Mouse (Mus musculus): ENCODE measurements at regions not wholly inside any gene's neighbourhood (a gene's known extent, or its start where the extent isn't known, plus 50 kb on each side); places are given as distances from the start of the nearest gene placed in this dataset.

DNA sequence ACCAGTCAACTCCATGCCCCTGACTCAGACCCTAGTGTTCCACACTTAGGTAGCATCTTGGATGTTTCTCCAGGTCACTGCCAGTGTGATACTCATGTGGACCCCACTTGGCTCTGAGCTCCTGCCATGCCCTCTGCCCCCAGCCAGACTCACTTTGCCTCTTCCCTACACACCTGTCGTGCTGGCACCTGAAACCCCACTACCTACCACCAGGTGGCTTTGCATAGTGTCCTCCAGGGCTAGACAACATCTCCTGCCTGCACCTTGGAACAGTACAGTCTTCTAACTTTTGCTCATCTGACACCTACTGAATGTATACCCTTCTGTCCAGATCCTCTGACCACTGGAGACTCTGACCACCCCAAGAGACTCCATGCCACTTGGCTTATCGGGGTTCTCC lies 80.6 kb downstream of the Fam53a start:
- ATAC-seq (ENCODE audit: low read depth) = no peak
- Histone ChIP-seq H3K27me3 (replicated peaks; ENCODE audit: control insufficient read depth, insufficient read depth, low read length) (no peaks in the 10 kb centered on the region), H3K4me2 (ENCODE audit: low read depth, low read length) (no peak overlapping the region), H3K27ac (replicated peaks; ENCODE audit: low read depth, low read length) (no peak overlapping the region), H3K4me3 (ENCODE audit: low read depth, low read length) (no peak overlapping the region), H3K36me3 (ENCODE audit: control insufficient read depth, insufficient read depth, low read length) (no peaks in the 10 kb centered on the region), H3K9me3 (ENCODE audit: control insufficient read depth, low read length) (no peaks in the 10 kb centered on the region), H3K9ac (ENCODE audit: low read depth, low read length) (no peak overlapping the region), H3K4me1 (ENCODE audit: control insufficient read depth, insufficient read depth, low read length) (no peaks in the 10 kb centered on the region)
- DNase-seq (ENCODE audit: low spot score) = no peak
- WGBS = 65% methylated on average over 2 of the region's 2 CpGs

- Histone ChIP-seq H3K27me3 (replicated peaks; ENCODE audit: control insufficient read depth, insufficient read depth, low read length) (peaks cover 41% of the 10 kb centered on the region), H3K4me1 (ENCODE audit: control insufficient read depth, insufficient read depth, low read length) (no peaks in the 10 kb centered on the region), H3K4me2 (ENCODE audit: low read depth, low read length) (no peak overlapping the region), H3K9me3 (ENCODE audit: control insufficient read depth, low read length) (no peaks in the 10 kb centered on the region), H3K36me3 (ENCODE audit: control insufficient read depth, insufficient read depth, low read length) (no peaks in the 10 kb centered on the region), H3K9ac (ENCODE audit: low read depth, low read length) (no peak overlapping the region), H3K27ac (replicated peaks; ENCODE audit: low read depth, low read length) (no peak overlapping the region), H3K4me3 (ENCODE audit: low read depth, low read length) (no peak overlapping the region)
- ATAC-seq (ENCODE audit: low read depth) (peak; percentile 71; the same call in 1 of the 2 replicates), DNase-seq (ENCODE audit: low spot score) (peak; percentile 39)
- 26% methylated on average over 5 of the region's 5 CpGs for WGBS
Observed at GRCm38 (mm10) chr5:33543372-33543771, 86.1 kb downstream of the Fam53a start.

- WGBS = 92% methylated on average over 3 of the region's 3 CpGs
- Histone ChIP-seq H3K4me1 (ENCODE audit: control insufficient read depth, insufficient read depth, low read length) (no peaks in the 10 kb centered on the region), H3K9me3 (ENCODE audit: control insufficient read depth, low read length) (no peaks in the 10 kb centered on the region), H3K27me3 (replicated peaks; ENCODE audit: control insufficient read depth, insufficient read depth, low read length) (peaks cover 47% of the 10 kb centered on the region), H3K27ac (replicated peaks; ENCODE audit: low read depth, low read length) (no peak overlapping the region), H3K4me3 (ENCODE audit: low read depth, low read length) (no peak overlapping the region), H3K36me3 (ENCODE audit: control insufficient read depth, insufficient read depth, low read length) (no peaks in the 10 kb centered on the region), H3K4me2 (ENCODE audit: low read depth, low read length) (no peak overlapping the region), H3K9ac (ENCODE audit: low read depth, low read length) (no peak overlapping the region)
- 0 out of 2 replicates have a peak, but pooled peaks have one; percentile 7 for ATAC-seq (ENCODE audit: low read depth)
- DNase-seq (ENCODE audit: low spot score) = no peak
Observed at GRCm38 (mm10) chr5:33542643-33543042, 86.8 kb downstream of the Fam53a start.

GRCm38 (mm10) chr5:33542000-33542554 lies 87.4 kb downstream of the Fam53a start:
- WGBS = 59% methylated on average over 11 of the region's 11 CpGs
- Histone ChIP-seq H3K4me3 (ENCODE audit: low read depth, low read length) (no peak overlapping the region), H3K27me3 (replicated peaks; ENCODE audit: control insufficient read depth, insufficient read depth, low read length) (peaks cover 52% of the 10 kb centered on the region), H3K9me3 (ENCODE audit: control insufficient read depth, low read length) (no peaks in the 10 kb centered on the region), H3K36me3 (ENCODE audit: control insufficient read depth, insufficient read depth, low read length) (no peaks in the 10 kb centered on the region), H3K4me1 (ENCODE audit: control insufficient read depth, insufficient read depth, low read length) (no peaks in the 10 kb centered on the region), H3K4me2 (ENCODE audit: low read depth, low read length) (no peak overlapping the region), H3K27ac (replicated peaks; ENCODE audit: low read depth, low read length) (no peak overlapping the region), H3K9ac (ENCODE audit: low read depth, low read length) (no peak overlapping the region)
- DNase-seq (ENCODE audit: low spot score) = peak; percentile 35
- ATAC-seq (ENCODE audit: low read depth) = peak; percentile 61

- H3K36me3 ChIP-seq (ENCODE audit: control insufficient read depth, insufficient read depth, low read length) = no peaks in the 10 kb centered on the region
- ATAC-seq (ENCODE audit: low read depth) (no peak), DNase-seq (ENCODE audit: low spot score) (no peak)
- no peaks in the 10 kb centered on the region for H3K9me3 ChIP-seq (ENCODE audit: control insufficient read depth, low read length)
- H3K27me3 ChIP-seq (replicated peaks; ENCODE audit: control insufficient read depth, insufficient read depth, low read length) = peaks cover 70% of the 10 kb centered on the region
- 47% methylated on average over 23 of the region's 23 CpGs for WGBS
- no peak overlapping the region for H3K27ac ChIP-seq (replicated peaks; ENCODE audit: low read depth, low read length)
- H3K4me1 ChIP-seq (ENCODE audit: control insufficient read depth, insufficient read depth, low read length) = no peaks in the 10 kb centered on the region
- peak overlapping the region; percentile 5; the same call in 1 of the 2 replicates for H3K4me3 ChIP-seq (ENCODE audit: low read depth, low read length)
- no peak overlapping the region for H3K9ac ChIP-seq (ENCODE audit: low read depth, low read length)
- H3K4me2 ChIP-seq (ENCODE audit: low read depth, low read length) = no peak overlapping the region
Observed at GRCm38 (mm10) chr5:33540259-33540658, 89.2 kb downstream of the Fam53a start.

- Histone ChIP-seq H3K4me2 (ENCODE audit: low read depth, low read length) (no peak overlapping the region), H3K9ac (ENCODE audit: low read depth, low read length) (no peak overlapping the region), H3K9me3 (ENCODE audit: control insufficient read depth, low read length) (no peaks in the 10 kb centered on the region), H3K27ac (replicated peaks; ENCODE audit: low read depth, low read length) (no peak overlapping the region), H3K4me3 (ENCODE audit: low read depth, low read length) (no peak overlapping the region), H3K4me1 (ENCODE audit: control insufficient read depth, insufficient read depth, low read length) (no peaks in the 10 kb centered on the region), H3K27me3 (replicated peaks; ENCODE audit: control insufficient read depth, insufficient read depth, low read length) (peaks cover 83% of the 10 kb centered on the region), H3K36me3 (ENCODE audit: control insufficient read depth, insufficient read depth, low read length) (no peaks in the 10 kb centered on the region)
- ATAC-seq (ENCODE audit: low read depth) (no peak), DNase-seq (ENCODE audit: low spot score) (no peak)
- whole genome bisulfite sequencing = 19% methylated on average over 8 of the region's 8 CpGs
Observed at GRCm38 (mm10) chr5:33537429-33537828, 92.0 kb downstream of the Fam53a start.

DNA sequence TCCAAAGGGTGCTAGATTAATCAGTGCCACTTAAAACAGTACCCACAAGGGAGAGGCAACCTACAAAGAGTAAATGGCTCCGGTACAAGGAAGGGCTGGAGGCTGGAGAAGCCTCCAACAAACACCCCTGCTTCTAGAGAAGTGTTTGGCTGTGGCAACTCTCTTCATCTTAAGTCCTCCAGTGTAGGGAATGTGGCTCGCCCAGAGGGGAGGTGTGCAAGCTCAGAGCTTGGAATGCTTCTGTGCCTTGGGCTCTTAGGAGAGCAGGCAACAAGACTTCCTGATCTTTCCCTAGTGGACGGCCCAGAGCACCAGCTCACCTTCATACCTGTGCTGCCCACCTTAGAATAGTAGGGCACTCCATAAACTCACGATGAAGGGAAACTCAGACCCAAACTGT lies 92.4 kb downstream of the Fam53a start:
- ATAC-seq (ENCODE audit: low read depth) (no peak), DNase-seq (ENCODE audit: low spot score) (no peak)
- Histone ChIP-seq H3K4me3 (ENCODE audit: low read depth, low read length) (no peak overlapping the region), H3K4me1 (ENCODE audit: control insufficient read depth, insufficient read depth, low read length) (no peaks in the 10 kb centered on the region), H3K9me3 (ENCODE audit: control insufficient read depth, low read length) (no peaks in the 10 kb centered on the region), H3K9ac (ENCODE audit: low read depth, low read length) (no peak overlapping the region), H3K36me3 (ENCODE audit: control insufficient read depth, insufficient read depth, low read length) (no peaks in the 10 kb centered on the region), H3K27ac (replicated peaks; ENCODE audit: low read depth, low read length) (no peak overlapping the region), H3K4me2 (ENCODE audit: low read depth, low read length) (no peak overlapping the region), H3K27me3 (replicated peaks; ENCODE audit: control insufficient read depth, insufficient read depth, low read length) (peaks cover 83% of the 10 kb centered on the region)
- WGBS = 57% methylated on average over 4 of the region's 4 CpGs

- ATAC-seq (ENCODE audit: low read depth) = no peak
- no peaks in the 10 kb centered on the region for H3K4me1 ChIP-seq (ENCODE audit: control insufficient read depth, insufficient read depth, low read length)
- no peak overlapping the region for H3K4me2 ChIP-seq (ENCODE audit: low read depth, low read length)
- H3K4me3 ChIP-seq (ENCODE audit: low read depth, low read length) = no peak overlapping the region
- no peak overlapping the region for H3K9ac ChIP-seq (ENCODE audit: low read depth, low read length)
- H3K36me3 ChIP-seq (ENCODE audit: control insufficient read depth, insufficient read depth, low read length) = no peaks in the 10 kb centered on the region
- H3K27ac ChIP-seq (replicated peaks; ENCODE audit: low read depth, low read length) = no peak overlapping the region
- peaks cover 82% of the 10 kb centered on the region for H3K27me3 ChIP-seq (replicated peaks; ENCODE audit: control insufficient read depth, insufficient read depth, low read length)
- 60% methylated on average over 4 of the region's 4 CpGs for WGBS
- no peaks in the 10 kb centered on the region for H3K9me3 ChIP-seq (ENCODE audit: control insufficient read depth, low read length)
- no peak for DNase-seq (ENCODE audit: low spot score)
Observed at GRCm38 (mm10) chr5:33536261-33536660, 93.2 kb downstream of the Fam53a start.
